Mouse (Mus musculus) liver, embryonic 14.5 days (tissue): ENCODE data around the gene Gas8. TPM values are rescaled to one million over a fixed set of nuclear protein-coding genes. Genes with fewer than 3 reads are reported as not detected.
"Not testable (repeated sequence)": the region's sequence is repeated elsewhere in the genome, so short reads cannot be mapped to it uniquely, and the experiment has no call there.

Experiments
- ATAC-seq: fragments of 200-750 bp; cut with Nextera tagmentation; 2 replicates; pipeline ENCODE4 v1.8.0; 2017; ENCODE audit warnings: moderate number of reproducible peaks, mild to moderate bottlenecking, moderate library complexity; ENCODE audit not compliant: insufficient read depth
- DNase-seq, 3 experiments: peaks; one replicate each; pipeline ENCODE4 v3.0.0-alpha.2; 2012 to 2013; ENCODE audit warnings: low read depth in 3 of 3, low spot score in 3 of 3
- H3K27ac ChIP-seq: fragments of 300-500 bp; sonication (generic); 2 replicates; pipeline ENCODE4 v1.5.1; 2014; ENCODE audit warnings: moderate library complexity, mild to moderate bottlenecking, control low read depth, inconsistent platforms
- H3K27me3 ChIP-seq: fragments of 300-500 bp; sonication (generic); 2 replicates; pipeline ENCODE4 v1.6.1; 2014; ENCODE audit warnings: mild to moderate bottlenecking, low read length, moderate library complexity; ENCODE audit not compliant: control insufficient read depth, insufficient read depth
- H3K36me3 ChIP-seq: fragments of 300-500 bp; sonication (generic); replicated peaks from 2 replicates; pipeline ENCODE4 v1.6.1; 2014; ENCODE audit warnings: low read depth; ENCODE audit not compliant: control insufficient read depth, insufficient read depth
- H3K4me1 ChIP-seq, 2 experiments: fragments of 200-500 bp in 1 of 2; fragments of 300-500 bp in 1 of 2; sonication (generic) in 1 of 2; replicated peaks; 2 replicates each; pipeline ENCODE4 v1.6.1; 2012 to 2014; ENCODE audit warnings: antibody characterized with exemption in 1 of 2, inconsistent platforms in 1 of 2, low read length in 1 of 2; ENCODE audit not compliant: control insufficient read depth in 2 of 2, insufficient read depth in 2 of 2
- H3K4me2 ChIP-seq: fragments of 300-500 bp; sonication (generic); 2 replicates; pipeline ENCODE4 v1.6.1; 2014; ENCODE audit warnings: low read depth, mild to moderate bottlenecking, control low read depth, moderate library complexity
- H3K4me3 ChIP-seq, 2 experiments: fragments of 200-500 bp in 1 of 2; fragments of 300-500 bp in 1 of 2; sonication (generic) in 1 of 2; 2 replicates each; pipeline ENCODE4 v1.5.1; 2012 to 2014; ENCODE audit warnings: low read depth in 2 of 2, low read length in 2 of 2, mild to moderate bottlenecking in 2 of 2, control low read depth in 1 of 2, inconsistent platforms in 1 of 2, moderate library complexity in 1 of 2; ENCODE audit not compliant: insufficient read depth in 1 of 2
- H3K9ac ChIP-seq: fragments of 300-500 bp; sonication (generic); replicated peaks from 2 replicates; pipeline ENCODE4 v1.6.1; 2014; ENCODE audit warnings: mild to moderate bottlenecking, control low read depth, moderate library complexity
- H3K9me3 ChIP-seq: fragments of 300-500 bp; sonication (generic); 2 replicates; pipeline ENCODE4 v1.6.1; 2016; ENCODE audit warnings: low read length, mixed read lengths; ENCODE audit not compliant: control insufficient read depth
- CTCF ChIP-seq: IDR thresholded peaks from 2 replicates; pipeline ENCODE4 v1.5.1; 2016; ENCODE audit warnings: antibody characterized with exemption, low read depth, control low read depth
- EP300 ChIP-seq: IDR thresholded peaks from 2 replicates; pipeline ENCODE4 v1.6.1; 2016; ENCODE audit warnings: antibody characterized with exemption, low read depth
- WGBS: fragments of 180-500 bp; shearing (Covaris S2); extraction: QIAGEN DNeasy Blood & Tissue Kit; methylation state at CpG from one replicate; pipeline ENCODE4 v1.1.7; 2014; ENCODE audit not compliant: insufficient replicate concordance; 5-methylcytosine and 5-hydroxymethylcytosine counted together
- polyA plus RNA-seq, 2 experiments: library from polyadenylated mRNA; depleted of rRNA in 1 of 2; stranded (reverse) in 1 of 2; unstranded in 1 of 2; fragments of >200 nt; fragmentation: Nextera tagmentation in 1 of 2; extraction: Ambion mirVana in 1 of 2; gene quantifications; 2 replicates each; pipeline versions ENCODE4 v1.2.1 to v1.2.3; 2012 to 2014

Gene Gas8
- polyA plus RNA-seq, 2 experiments: 2.3 to 3.4 TPM

DNA sequence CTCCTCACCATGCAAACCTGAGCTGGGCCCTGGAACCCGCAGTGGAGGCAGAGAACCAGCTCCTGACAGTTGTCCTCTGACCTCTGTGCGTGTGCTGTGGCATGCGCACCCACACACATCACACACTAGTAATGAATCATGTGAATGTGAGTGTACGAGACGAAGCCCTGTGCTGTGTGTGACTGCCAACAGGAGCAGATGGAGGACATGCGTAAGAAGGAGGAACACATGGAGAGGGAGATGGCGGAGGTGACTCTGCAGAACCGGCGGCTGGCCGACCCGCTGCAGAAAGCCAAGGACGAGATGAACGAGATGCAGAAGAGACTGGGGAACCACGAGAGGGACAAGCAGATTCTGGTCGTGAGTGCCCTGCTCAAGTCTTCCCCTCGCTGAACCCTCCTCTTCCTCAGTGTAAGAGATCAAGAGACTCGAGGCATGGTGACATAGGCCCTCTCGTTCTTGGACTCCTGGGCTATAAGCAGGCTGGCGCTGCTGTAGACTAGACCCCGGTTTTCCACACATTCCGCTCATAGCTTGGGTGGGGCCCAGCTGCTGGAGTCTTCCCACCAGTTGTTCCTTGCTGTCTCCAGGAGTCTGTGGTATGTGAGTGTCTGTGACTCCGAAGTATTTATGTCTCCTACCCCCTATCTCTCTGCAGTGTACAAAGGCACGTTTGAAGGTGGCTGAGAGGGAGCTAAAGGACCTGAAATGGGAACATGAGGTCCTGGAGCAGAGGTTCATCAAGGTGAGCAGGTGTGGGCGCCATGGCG, 9.3 kb downstream of the Gas8 start:
- Histone ChIP-seq H3K4me3 (no peak overlapping the region), H3K36me3 (no peaks in the 10 kb centered on the region)
- no peak for TF ChIP-seq CTCF
- TF ChIP-seq EP300: no peak

GRCm38 (mm10) chr8:123536242-123536989, 17.8 kb downstream of the Gas8 start:
- Histone ChIP-seq H3K4me2 (no peak overlapping the region), H3K27ac (no peak overlapping the region), H3K36me3 (no peaks in the 10 kb centered on the region), H3K9me3 (no peaks in the 10 kb centered on the region), H3K4me3 (no peak overlapping the region), H3K9ac (no peak overlapping the region), H3K4me1 (no peaks in the 10 kb centered on the region), H3K27me3 (no peaks in the 10 kb centered on the region)
- TF ChIP-seq EP300: no peak
- 0 out of 2 replicates have a peak, but pooled peaks have one; percentile 4 for TF ChIP-seq CTCF
- WGBS: 76% methylated on average over 9 of the region's 9 CpGs
- DNase-seq (no peak), ATAC-seq (no peak)

More for the DNA sequence above, 9.3 kb downstream of the Gas8 start:
- WGBS: 81% methylated on average over 25 of the region's 25 CpGs
- DNase-seq (no peak), ATAC-seq (no peak)
- Histone ChIP-seq H3K27me3 (no peaks in the 10 kb centered on the region), H3K9me3 (no peaks in the 10 kb centered on the region), H3K9ac (no peak overlapping the region), H3K4me2 (no peak overlapping the region), H3K4me1 (no peaks in the 10 kb centered on the region), H3K27ac (no peak overlapping the region)

- no peak for ATAC-seq
- Histone ChIP-seq H3K36me3 (no peaks in the 10 kb centered on the region), H3K27me3 (no peaks in the 10 kb centered on the region), H3K4me2 (no peak overlapping the region), H3K27ac (no peak overlapping the region), H3K9ac (no peak overlapping the region), H3K9me3 (no peaks in the 10 kb centered on the region), H3K4me3 (no peak overlapping the region), H3K4me1 (no peaks in the 10 kb centered on the region)
- WGBS: 19% methylated on average over 10 of the region's 10 CpGs
- TF ChIP-seq EP300 (no peak), CTCF (no peak)
- DNase-seq: no peak
Measured at GRCm38 (mm10) chr8:123536990-123537380, 18.4 kb downstream of the Gas8 start.

DNA sequence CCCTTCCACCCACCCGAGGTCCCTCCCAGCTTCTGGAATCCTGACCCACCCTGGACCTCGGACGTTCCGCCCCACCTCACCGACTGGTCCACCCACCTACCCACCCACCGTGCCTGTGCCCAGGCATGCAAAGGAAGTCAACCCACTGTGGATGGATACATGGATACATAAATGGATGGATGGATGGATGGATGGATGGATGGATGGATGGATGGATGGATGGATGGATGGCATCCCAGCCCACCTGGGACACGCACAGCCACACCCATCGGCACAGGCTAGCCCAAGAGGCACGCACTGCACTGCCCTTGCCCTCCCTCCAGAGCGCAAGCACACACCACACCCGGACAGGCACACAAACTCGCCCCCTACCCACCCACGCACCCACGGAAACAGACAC, 19.0 kb downstream of the Gas8 start:
- not testable (repeated sequence) for H3K4me2 ChIP-seq, H3K9me3 ChIP-seq, H3K9ac ChIP-seq, H3K4me3 ChIP-seq, ATAC-seq, H3K27me3 ChIP-seq, H3K27ac ChIP-seq, H3K4me1 ChIP-seq, DNase-seq, H3K36me3 ChIP-seq
- WGBS: 86% methylated on average over 3 of the region's 14 CpGs

- not testable (repeated sequence) for H3K9me3 ChIP-seq, H3K36me3 ChIP-seq, H3K27ac ChIP-seq, H3K27me3 ChIP-seq, H3K9ac ChIP-seq, H3K4me3 ChIP-seq, H3K4me1 ChIP-seq, H3K4me2 ChIP-seq, ATAC-seq, DNase-seq
- WGBS: no CpG with 5 or more reads among the region's 45 CpGs
Measured at GRCm38 (mm10) chr8:123564221-123564620, 45.6 kb downstream of the Gas8 start.

- H3K4me2 ChIP-seq, DNase-seq, ATAC-seq, H3K4me3 ChIP-seq, H3K27ac ChIP-seq, H3K27me3 ChIP-seq, H3K4me1 ChIP-seq, H3K9me3 ChIP-seq, H3K36me3 ChIP-seq, H3K9ac ChIP-seq: not testable (repeated sequence)
- 56% methylated on average over 2 of the region's 10 CpGs for WGBS
Measured at GRCm38 (mm10) chr8:123575386-123575785, 56.8 kb downstream of the Gas8 start.
